Mouse (Mus musculus): ENCODE measurements at regions not wholly inside any gene's neighbourhood (a gene's known extent, or its start where the extent isn't known, plus 50 kb on each side); places are given as distances from the start of the nearest gene placed in this dataset.

GRCm38 (mm10) chr2:46450698-46451097 lies 1333.5 kb upstream of the Zeb2 start:
- no peak for TF ChIP-seq CTCF (IDR thresholded peaks at IDR 0.05; ENCODE audit: low read depth)
- TF ChIP-seq EP300 (IDR thresholded peaks at IDR 0.05; ENCODE audit: low read depth), result no peak
